Mouse (Mus musculus) limb, embryonic 11.5 days (tissue): ENCODE data around the gene Cd180. TPM values are rescaled to one million over a fixed set of nuclear protein-coding genes. Genes with fewer than 3 reads are reported as not detected.

Source experiments
- ATAC-seq: fragments of 200-750 bp; cut with Nextera tagmentation; 2 replicates; pipeline ENCODE4 v1.8.0; 2017; ENCODE audit warnings: low read depth; ENCODE audit not compliant: insufficient number of reproducible peaks, low FRiP score, low TSS enrichment
- DNase-seq: peaks from one replicate; pipeline ENCODE4 v3.0.0-alpha.2; 2015; ENCODE audit warnings: low spot score
- H3K27ac ChIP-seq: fragments of 300-500 bp; sonication (generic); replicated peaks from 2 replicates; pipeline ENCODE4 v1.5.1; 2014; ENCODE audit warnings: low read depth, mild to moderate bottlenecking, low read length
- H3K27me3 ChIP-seq: fragments of 300-500 bp; sonication (generic); 2 replicates; pipeline ENCODE4 v1.6.1; 2014; ENCODE audit warnings: mild to moderate bottlenecking, low read length, mixed read lengths; ENCODE audit not compliant: control insufficient read depth, insufficient read depth
- H3K36me3 ChIP-seq: fragments of 300-500 bp; sonication (generic); 2 replicates; pipeline ENCODE4 v1.6.1; 2014; ENCODE audit warnings: mild to moderate bottlenecking, low read length, moderate library complexity, mixed read lengths; ENCODE audit not compliant: control insufficient read depth, insufficient read depth
- H3K4me1 ChIP-seq: fragments of 300-500 bp; sonication (generic); 2 replicates; pipeline ENCODE4 v1.6.1; 2014; ENCODE audit warnings: low read length, mixed read lengths; ENCODE audit not compliant: control insufficient read depth, insufficient read depth
- H3K4me2 ChIP-seq: fragments of 300-500 bp; sonication (generic); 2 replicates; pipeline ENCODE4 v1.6.1; 2014; ENCODE audit warnings: low read depth, mild to moderate bottlenecking, moderate library complexity; ENCODE audit not compliant: severe bottlenecking
- H3K4me3 ChIP-seq: fragments of 300-500 bp; sonication (generic); 2 replicates; pipeline ENCODE4 v1.5.1; 2014; ENCODE audit warnings: low read depth, low read length
- H3K9ac ChIP-seq: fragments of 300-500 bp; sonication (generic); 2 replicates; pipeline ENCODE4 v1.6.1; 2014; ENCODE audit warnings: mild to moderate bottlenecking, low read length
- H3K9me3 ChIP-seq: fragments of 300-500 bp; sonication (generic); 2 replicates; pipeline ENCODE4 v1.6.1; 2016; ENCODE audit warnings: low read length; ENCODE audit not compliant: control insufficient read depth
- WGBS: fragments of 180-500 bp; shearing (Covaris S2); extraction: QIAGEN DNeasy Blood & Tissue Kit; methylation state at CpG from one replicate; pipeline ENCODE4 v1.1.7; 2014; 5-methylcytosine and 5-hydroxymethylcytosine counted together
- polyA plus RNA-seq: library from polyadenylated mRNA; unstranded; fragments of >200 nt; fragmentation: Nextera tagmentation; extraction: Ambion mirVana; gene quantifications from 2 replicates; pipeline ENCODE4 v1.2.1, GENCODE M21; 2014

The Cd180 gene
- polyA plus RNA-seq, 1 experiment from 2014 or later = 0.33 TPM

DNA sequence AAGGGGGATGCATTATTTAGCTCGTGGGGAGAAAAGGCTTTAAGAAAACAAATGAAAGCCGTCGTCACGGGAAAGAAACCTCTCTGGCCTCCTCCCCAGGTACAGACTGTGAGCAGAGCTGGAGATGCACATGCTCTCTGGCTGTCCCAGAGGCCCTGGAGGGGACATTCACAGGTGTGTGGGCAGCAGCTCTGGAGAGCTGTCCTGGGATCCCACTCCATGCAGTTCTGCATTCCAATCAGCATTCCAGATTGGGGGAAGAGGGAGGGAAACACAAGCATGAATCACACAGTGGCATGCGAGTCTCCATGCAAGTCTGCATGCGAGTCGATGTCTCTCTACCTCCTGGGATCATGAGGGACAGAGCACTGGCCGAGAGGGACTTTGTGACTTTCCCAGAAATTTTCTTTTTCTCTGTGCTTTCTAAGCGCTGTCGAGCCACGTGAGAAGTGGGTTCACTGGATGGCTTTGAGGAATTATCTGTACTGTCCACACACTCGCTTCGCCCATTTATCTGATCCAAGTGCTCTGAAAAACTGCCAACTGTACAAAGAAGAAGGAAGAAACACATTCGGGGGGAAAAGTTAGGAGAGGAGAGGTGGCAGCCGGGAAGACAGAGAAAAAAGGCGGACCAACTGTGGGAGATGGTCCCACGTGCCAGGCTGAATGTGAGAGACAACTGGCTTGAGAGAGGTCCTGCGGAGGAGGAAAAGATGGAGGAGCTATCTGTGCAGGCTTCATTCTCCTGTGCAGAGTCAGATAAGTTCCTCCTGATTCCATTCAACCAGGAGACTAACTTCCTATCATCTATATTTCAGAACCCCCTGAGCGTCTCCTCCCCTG is 60.6 kb downstream of the Cd180 start:
- ATAC-seq (no peak), DNase-seq (no peak)
- 89% methylated on average over 19 of the region's 19 CpGs for WGBS
- H3K9ac ChIP-seq = no peak overlapping the region
- peaks cover 5% of the 10 kb centered on the region; the same call in 1 of the 2 replicates for H3K36me3 ChIP-seq
- H3K27ac ChIP-seq = no peak overlapping the region
- no peaks in the 10 kb centered on the region for H3K27me3 ChIP-seq
- no peak overlapping the region for H3K4me2 ChIP-seq
- no peak overlapping the region for H3K4me3 ChIP-seq
- H3K9me3 ChIP-seq = no peaks in the 10 kb centered on the region
- no peaks in the 10 kb centered on the region for H3K4me1 ChIP-seq

DNA sequence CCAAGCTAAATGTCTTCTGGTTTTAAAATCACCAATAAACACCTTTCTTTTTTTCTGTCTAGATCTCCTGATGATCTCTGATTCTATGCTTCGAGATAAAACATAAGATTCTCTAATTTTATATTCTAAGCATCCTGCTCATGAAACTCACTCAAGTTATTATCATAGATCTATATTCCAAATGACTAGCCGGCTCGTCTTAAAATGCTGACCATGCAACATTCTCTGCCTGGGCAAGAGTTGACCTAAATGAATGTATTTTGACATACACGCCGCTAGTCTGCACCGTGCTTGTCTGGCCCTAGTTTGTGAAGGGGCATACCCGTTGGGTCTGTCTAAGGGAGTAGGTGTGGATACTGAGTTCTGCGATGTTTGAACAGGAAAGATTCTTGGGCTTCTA is 61.8 kb downstream of the Cd180 start:
- H3K9me3 ChIP-seq = no peaks in the 10 kb centered on the region
- no peak overlapping the region for H3K4me3 ChIP-seq
- H3K27ac ChIP-seq = no peak overlapping the region
- H3K9ac ChIP-seq = no peak overlapping the region
- DNase-seq (no peak), ATAC-seq (no peak)
- peaks cover 3% of the 10 kb centered on the region; the same call in 1 of the 2 replicates for H3K36me3 ChIP-seq
- H3K4me2 ChIP-seq = no peak overlapping the region
- WGBS = 95% methylated on average over 8 of the region's 8 CpGs
- H3K27me3 ChIP-seq = no peaks in the 10 kb centered on the region
- no peaks in the 10 kb centered on the region for H3K4me1 ChIP-seq

DNA sequence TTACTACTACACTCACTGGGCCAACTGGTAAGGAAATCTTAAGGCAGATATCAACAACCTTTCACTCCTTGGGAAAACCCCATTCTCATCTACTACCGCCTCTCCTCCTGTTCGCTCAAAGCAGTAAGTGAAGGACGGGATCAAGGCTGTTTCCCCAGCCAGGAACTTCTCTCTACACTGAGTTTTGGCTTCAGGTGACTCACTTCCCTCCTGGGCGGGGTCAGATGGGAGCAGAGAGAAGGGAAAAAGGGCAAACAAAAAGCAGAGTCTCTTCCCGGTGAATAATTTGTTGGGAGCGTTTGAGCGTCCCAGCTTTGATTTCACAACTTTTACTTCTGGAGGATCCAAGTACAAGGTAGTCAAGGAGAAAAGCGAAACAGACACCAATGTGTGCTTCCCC is 62.7 kb downstream of the Cd180 start:
- ATAC-seq (no peak), DNase-seq (no peak)
- no peak overlapping the region for H3K4me2 ChIP-seq
- H3K27me3 ChIP-seq = no peaks in the 10 kb centered on the region
- H3K27ac ChIP-seq = no peak overlapping the region
- peaks cover 3% of the 10 kb centered on the region; the same call in 1 of the 2 replicates for H3K36me3 ChIP-seq
- H3K9ac ChIP-seq = no peak overlapping the region
- no peaks in the 10 kb centered on the region for H3K4me1 ChIP-seq
- 90% methylated on average over 8 of the region's 8 CpGs for WGBS
- H3K9me3 ChIP-seq = no peaks in the 10 kb centered on the region
- no peak overlapping the region for H3K4me3 ChIP-seq

DNA sequence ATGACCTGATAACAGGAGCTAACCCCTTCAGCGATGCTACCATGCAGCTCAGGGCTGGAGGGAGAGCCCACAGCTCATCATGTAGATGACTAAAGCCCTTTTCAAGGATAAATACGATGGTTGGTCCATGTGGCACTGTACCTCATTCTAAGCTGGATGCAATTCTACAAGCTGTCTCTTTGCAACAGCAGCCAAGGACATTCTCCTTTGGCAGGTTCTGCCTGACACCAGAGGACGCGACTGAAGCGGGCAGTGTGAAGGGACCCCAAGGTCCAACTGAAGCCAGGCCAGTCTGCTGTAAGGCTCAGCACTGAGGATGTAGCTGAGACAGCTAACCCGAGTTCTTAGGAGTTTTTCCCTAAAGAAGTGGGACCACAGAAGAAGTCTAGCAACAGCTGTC is 64.7 kb downstream of the Cd180 start:
- H3K27ac ChIP-seq = no peak overlapping the region
- peaks cover 3% of the 10 kb centered on the region; the same call in 1 of the 2 replicates for H3K36me3 ChIP-seq
- no peak overlapping the region for H3K9ac ChIP-seq
- no peak for ATAC-seq
- no peaks in the 10 kb centered on the region for H3K27me3 ChIP-seq
- no peaks in the 10 kb centered on the region for H3K9me3 ChIP-seq
- DNase-seq = no peak
- no peaks in the 10 kb centered on the region for H3K4me1 ChIP-seq
- no peak overlapping the region for H3K4me3 ChIP-seq
- no peak overlapping the region for H3K4me2 ChIP-seq
- WGBS = 90% methylated on average over 6 of the region's 6 CpGs

DNA sequence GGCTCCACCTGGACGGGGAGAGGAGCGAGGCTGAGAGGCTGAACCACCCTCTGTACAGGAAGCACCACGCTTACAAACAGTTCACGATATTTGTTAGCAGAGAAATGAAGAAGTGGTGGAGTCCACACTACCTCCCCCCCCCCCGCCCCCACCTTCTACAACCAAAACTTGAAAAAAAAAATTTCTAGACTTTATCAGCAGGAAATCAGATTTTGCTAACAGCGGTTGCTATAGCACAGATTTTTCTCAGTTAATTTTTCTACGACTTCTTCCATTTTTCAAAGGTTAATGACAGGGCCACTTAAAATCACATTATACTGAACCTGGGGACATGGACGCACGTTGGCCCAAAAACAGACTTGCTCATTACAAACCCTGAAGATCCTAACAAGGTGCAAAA is 68.1 kb downstream of the Cd180 start:
- 60% methylated on average over 9 of the region's 9 CpGs for WGBS
- H3K9ac ChIP-seq = no peak overlapping the region
- no peaks in the 10 kb centered on the region for H3K9me3 ChIP-seq
- no peak for DNase-seq
- no peaks in the 10 kb centered on the region for H3K27me3 ChIP-seq
- no peaks in the 10 kb centered on the region for H3K4me1 ChIP-seq
- H3K4me2 ChIP-seq = no peak overlapping the region
- no peak overlapping the region for H3K4me3 ChIP-seq
- no peak overlapping the region for H3K27ac ChIP-seq
- ATAC-seq = no peak
- peaks cover 3% of the 10 kb centered on the region; the same call in 1 of the 2 replicates for H3K36me3 ChIP-seq

DNA sequence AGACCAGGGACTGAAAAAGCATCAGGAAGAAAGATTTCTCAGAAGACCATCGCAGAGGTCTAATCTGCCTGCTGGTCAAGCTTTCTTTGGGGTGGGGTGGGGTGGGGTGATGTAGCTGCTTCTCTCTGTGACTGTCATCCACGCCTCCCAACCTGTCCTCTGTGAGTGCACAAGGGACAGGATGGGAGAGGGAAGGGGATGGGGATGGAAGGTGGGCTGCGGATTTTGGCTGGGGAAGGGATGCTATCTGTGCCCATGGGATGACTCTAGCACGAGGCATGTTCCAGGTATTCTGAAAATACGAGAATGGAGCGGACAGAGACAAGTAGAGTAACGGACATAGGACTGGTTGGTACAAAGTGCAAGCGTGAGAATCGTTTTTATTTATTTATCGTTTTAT is 68.8 kb downstream of the Cd180 start:
- no peak overlapping the region for H3K4me3 ChIP-seq
- H3K27ac ChIP-seq = no peak overlapping the region
- DNase-seq = no peak
- no peaks in the 10 kb centered on the region for H3K4me1 ChIP-seq
- no peak overlapping the region for H3K9ac ChIP-seq
- WGBS = 86% methylated on average over 10 of the region's 10 CpGs
- H3K36me3 ChIP-seq = peaks cover 3% of the 10 kb centered on the region; the same call in 1 of the 2 replicates
- H3K9me3 ChIP-seq = no peaks in the 10 kb centered on the region
- ATAC-seq = no peak
- no peak overlapping the region for H3K4me2 ChIP-seq
- no peaks in the 10 kb centered on the region for H3K27me3 ChIP-seq

DNA sequence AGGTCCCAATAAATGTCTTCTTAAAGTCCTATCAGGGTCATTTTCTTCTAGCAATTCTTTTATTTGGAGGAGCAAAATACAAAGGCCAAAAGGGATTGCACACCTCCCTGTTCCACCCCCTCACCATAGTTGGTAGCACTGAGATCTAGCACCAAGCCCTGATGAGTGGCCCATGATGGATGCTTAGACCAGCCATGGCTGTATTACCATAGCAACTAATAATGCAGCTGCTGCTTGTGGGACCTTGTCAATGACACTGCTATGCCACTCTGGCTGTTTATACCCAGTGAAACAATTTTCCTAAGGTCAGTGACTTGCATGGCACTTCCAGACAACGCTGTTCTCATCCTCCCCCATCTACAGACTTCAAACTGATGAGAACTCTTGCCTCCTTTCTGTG is 70.9 kb downstream of the Cd180 start:
- H3K27me3 ChIP-seq = no peaks in the 10 kb centered on the region
- H3K36me3 ChIP-seq = no peaks in the 10 kb centered on the region
- 91% methylated on average over 1 of the region's 1 CpGs for WGBS
- H3K4me2 ChIP-seq = no peak overlapping the region
- no peak overlapping the region for H3K4me3 ChIP-seq
- H3K27ac ChIP-seq = no peak overlapping the region
- no peaks in the 10 kb centered on the region for H3K9me3 ChIP-seq
- DNase-seq (no peak), ATAC-seq (no peak)
- H3K9ac ChIP-seq = no peak overlapping the region
- no peaks in the 10 kb centered on the region for H3K4me1 ChIP-seq

DNA sequence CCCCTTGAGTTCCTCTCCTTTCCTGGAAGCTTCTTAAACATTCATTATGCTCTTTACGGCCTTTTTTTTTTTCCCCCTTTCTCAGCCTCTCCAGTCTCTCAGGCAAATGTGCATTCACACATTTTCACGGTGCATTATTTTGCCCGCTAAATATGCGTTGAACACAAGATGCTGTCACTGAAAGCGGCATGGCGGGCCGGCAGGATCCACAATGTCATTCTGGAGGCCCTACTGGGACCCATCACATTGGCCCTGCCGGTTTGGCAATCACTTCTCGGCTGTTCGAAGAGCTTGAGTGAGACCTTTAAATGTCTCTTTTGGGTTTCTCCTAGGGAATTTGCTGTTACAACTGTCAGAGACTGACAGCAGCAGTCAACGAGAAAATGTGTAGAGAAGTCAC is 71.9 kb downstream of the Cd180 start:
- WGBS = 89% methylated on average over 11 of the region's 11 CpGs
- Histone ChIP-seq H3K27ac (no peak overlapping the region), H3K9me3 (no peaks in the 10 kb centered on the region), H3K4me2 (no peak overlapping the region), H3K4me3 (no peak overlapping the region), H3K4me1 (no peaks in the 10 kb centered on the region), H3K36me3 (no peaks in the 10 kb centered on the region), H3K9ac (no peak overlapping the region), H3K27me3 (no peaks in the 10 kb centered on the region)
- no peak for ATAC-seq
- DNase-seq = no peak

DNA sequence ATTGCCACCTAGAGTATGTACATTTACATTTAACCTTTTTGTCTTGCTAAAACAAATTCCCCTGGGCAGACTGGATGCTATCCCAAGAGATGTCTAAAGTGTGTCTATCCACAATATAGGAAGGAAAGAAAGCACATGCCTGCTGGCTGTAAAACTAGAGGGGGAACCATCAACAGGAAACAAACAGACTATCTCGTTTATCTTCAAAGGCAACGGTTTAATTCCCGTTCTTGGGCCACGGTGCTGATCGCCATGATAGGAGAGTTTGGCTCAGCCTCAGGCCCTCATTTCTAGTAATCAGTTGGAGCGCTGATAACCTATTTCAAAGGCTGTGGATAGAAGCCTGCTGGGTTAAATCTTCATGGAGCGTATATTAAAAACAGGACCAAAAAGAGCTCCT is 73.8 kb downstream of the Cd180 start:
- Histone ChIP-seq H3K27ac (no peak overlapping the region), H3K4me3 (no peak overlapping the region), H3K9ac (no peak overlapping the region), H3K36me3 (no peaks in the 10 kb centered on the region), H3K9me3 (no peaks in the 10 kb centered on the region), H3K4me1 (no peaks in the 10 kb centered on the region), H3K4me2 (no peak overlapping the region), H3K27me3 (no peaks in the 10 kb centered on the region)
- ATAC-seq (no peak), DNase-seq (no peak)
- WGBS = 69% methylated on average over 7 of the region's 7 CpGs
